Mouse (Mus musculus): ENCODE data around the gene Ciao2a.

Ciao2a gene

GRCm38 (mm10) chr9:66126456-66127192 is at the start of gene Ciao2a, which contains the start of gene Snx1:
Ciao2a (plus strand) TSS chr9:66126611.
Snx1 (minus strand) TSS chr9:66126587.
- DNase-seq (ENCODE audit: low spot score in 2 of 2), result peak; percentile 94 to 96

- DNase-seq (ENCODE audit: low spot score in 2 of 2), result no peak
Observed at GRCm38 (mm10) chr9:66078072-66078471, 48.3 kb upstream of the Ciao2a start.

GRCm38 (mm10) chr9:66078493-66078892 is 47.9 kb upstream of the Ciao2a start:
- DNase-seq (ENCODE audit: low spot score in 2 of 2), result no peak

DNA sequence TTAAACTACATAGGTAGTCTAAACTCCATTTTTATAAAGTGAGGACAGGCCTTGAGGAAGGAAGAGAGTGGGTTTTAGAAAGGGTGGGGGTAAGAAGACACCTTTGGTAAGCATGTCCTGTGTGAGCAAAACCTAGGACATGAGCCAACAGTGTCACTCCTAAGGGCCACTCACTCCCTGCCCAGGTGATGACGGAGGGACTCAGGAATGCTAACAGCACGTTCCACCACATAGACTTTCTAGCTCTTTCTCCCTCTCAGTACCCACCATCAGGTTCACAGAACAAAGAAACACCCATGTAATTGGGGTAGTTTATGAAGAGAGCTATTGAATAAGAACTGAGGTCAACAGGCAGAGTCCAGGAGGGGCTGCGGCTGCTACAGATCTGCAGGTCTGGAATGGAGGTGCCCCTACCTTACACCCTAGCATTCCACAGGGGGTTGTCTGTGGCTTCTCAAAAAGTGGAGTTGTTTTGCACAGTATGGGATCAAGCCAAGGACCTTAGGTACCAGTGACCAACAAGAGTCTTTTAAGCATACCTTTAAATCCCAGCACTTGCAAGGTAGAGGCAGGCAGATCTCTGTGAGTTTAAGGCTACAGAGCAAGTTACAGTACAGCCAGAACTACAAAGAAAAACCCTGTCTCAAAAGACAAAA is 45.5 kb upstream of the Ciao2a start:
- DNase-seq (ENCODE audit: low spot score in 2 of 2), result no peak

- DNase-seq (ENCODE audit: low spot score in 2 of 2), result no peak
Observed at GRCm38 (mm10) chr9:66081999-66082398, 44.4 kb upstream of the Ciao2a start.

GRCm38 (mm10) chr9:66084171-66084570 is 42.2 kb upstream of the Ciao2a start:
- DNase-seq (ENCODE audit: low spot score in 2 of 2), result no peak

DNA sequence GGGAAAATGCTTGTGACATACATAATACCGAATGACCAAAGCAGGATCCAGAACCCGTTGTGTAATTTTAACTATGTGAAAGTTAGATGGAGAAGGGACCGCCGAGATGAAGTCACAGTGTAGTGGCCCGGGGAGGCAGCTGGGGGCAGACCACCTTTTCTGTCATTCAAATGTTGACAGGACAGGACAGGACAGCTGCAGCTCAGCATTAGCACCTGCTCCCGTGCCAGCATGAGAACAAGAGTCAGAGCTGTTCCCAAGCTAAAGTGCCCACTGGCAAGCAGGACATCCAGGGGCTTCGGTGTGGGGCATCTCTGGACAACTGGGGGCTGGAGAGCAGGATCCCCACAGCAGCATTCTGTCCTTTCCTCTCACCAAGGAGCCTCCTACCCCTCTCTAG is 39.3 kb upstream of the Ciao2a start:
- DNase-seq (ENCODE audit: low spot score in 2 of 2), result no peak

DNA sequence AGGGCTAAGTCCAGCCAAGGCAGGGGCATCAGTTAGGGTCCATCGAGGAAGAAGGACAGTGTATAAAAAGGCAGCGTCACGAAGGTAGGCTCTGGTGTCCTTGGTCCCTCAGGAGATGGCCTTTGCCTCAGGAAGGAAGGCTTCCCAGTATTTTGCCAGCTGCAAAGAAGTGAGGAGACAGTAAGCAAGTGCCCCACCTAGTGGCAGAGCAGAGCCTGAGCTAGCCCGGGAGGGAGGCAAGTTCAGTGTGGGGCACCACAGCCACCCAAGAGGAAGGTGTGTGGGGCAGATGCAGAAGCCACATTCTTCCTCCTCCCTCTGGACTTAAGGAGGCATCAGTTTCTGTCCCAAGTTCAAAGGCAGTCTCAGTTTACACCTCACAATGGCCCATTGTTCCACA is 38.0 kb upstream of the Ciao2a start:
- peak; percentile 51 to 52 for DNase-seq (ENCODE audit: low spot score in 2 of 2)

- no peak for DNase-seq (ENCODE audit: low spot score in 2 of 2)
Observed at GRCm38 (mm10) chr9:66090593-66091244, 35.7 kb upstream of the Ciao2a start.

- DNase-seq (ENCODE audit: low spot score in 2 of 2), result no peak
Observed at GRCm38 (mm10) chr9:66091327-66092231, 34.8 kb upstream of the Ciao2a start.

DNA sequence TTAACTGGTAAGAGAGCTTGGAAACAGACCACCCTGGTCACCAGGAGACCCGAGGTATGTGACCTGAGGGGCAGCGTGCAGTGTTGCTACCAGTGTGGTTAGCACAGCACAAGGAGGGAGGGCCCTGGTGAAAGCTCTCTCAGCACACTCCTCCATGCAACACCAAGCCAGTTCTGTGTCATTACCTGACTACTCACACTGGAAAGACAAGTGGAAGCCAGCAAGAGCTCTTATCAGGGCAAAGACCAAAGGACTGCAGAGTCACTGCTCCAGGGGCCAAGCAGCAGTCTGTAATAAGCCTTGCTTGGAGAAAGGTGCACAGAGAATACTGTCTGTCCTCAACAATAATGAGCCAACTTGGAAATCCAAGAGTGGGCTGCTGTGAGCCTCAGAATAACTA is 33.7 kb upstream of the Ciao2a start:
- no peak for DNase-seq (ENCODE audit: low spot score in 2 of 2)

DNA sequence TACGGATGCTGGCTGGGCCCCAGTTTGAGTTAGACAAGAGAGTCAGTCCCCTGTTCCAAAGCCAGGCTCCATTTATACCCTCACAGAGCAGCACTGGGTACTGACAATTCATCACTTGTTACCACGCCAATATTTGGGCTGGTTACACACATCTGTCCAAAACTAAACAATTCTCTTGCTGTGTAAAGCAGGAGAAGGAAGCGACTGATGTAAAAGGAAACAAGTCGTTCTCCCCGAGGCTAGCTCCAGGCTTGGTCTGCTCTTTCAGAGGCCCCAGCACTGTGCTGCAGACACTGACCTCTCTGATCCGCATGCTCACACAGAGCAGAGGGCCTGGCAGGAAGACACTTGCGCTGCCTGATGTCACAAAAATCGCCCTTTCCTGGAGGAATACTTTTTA is 24.8 kb upstream of the Ciao2a start:
- no peak for DNase-seq (ENCODE audit: low spot score in 2 of 2)

- DNase-seq (ENCODE audit: low spot score in 2 of 2), result peak in 1 of 2 experiments; percentile 45
Observed at GRCm38 (mm10) chr9:66102668-66103067, 23.7 kb upstream of the Ciao2a start.

DNA sequence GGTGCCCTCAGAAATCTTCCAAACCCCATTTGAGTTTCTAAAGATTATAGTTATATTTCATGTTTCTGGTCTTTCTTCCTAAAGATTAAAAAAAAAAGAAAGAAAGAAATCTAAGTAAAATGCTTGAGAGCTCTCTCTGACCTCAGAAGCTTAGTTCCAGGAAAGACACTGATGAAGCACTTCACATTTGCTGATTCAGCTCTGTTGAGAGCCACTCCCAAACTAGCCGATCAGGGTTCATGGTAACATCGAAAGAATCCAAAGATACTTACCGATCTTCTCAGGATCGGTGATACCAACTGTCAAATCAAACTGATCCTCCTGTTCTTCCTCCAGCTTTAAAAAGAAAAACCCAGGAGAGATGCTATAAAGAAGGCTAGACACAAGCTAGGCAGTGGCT is 21.8 kb upstream of the Ciao2a start:
- DNase-seq (ENCODE audit: low spot score in 2 of 2), result no peak

DNA sequence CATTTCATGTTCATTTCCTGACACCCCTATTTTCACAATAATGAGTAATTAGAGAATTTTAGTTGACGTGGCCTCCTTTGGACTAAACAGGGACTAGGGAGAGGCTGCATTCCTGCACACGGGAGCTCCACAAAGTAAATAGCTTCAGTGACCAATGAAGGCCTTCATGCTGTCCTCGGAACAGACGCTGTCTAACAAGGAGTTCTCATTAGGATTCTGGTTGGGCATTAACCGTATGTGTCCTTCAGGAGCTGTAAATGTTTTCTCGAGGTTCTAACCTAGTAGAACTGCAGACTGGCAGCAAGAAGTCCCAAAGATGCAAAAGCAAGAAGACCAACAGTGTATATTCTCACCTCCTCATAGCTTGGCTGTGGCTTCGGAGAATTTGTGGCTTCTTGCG is 21.2 kb upstream of the Ciao2a start:
- no peak for DNase-seq (ENCODE audit: low spot score in 2 of 2)

- DNase-seq (ENCODE audit: low spot score in 2 of 2), result no peak
Observed at GRCm38 (mm10) chr9:66109574-66109973, 16.8 kb upstream of the Ciao2a start.

GRCm38 (mm10) chr9:66110126-66110525 is 16.3 kb upstream of the Ciao2a start:
- DNase-seq (ENCODE audit: low spot score in 2 of 2), result no peak

GRCm38 (mm10) chr9:66110611-66111379 is 15.6 kb upstream of the Ciao2a start:
- DNase-seq (ENCODE audit: low spot score in 2 of 2), result no peak

DNA sequence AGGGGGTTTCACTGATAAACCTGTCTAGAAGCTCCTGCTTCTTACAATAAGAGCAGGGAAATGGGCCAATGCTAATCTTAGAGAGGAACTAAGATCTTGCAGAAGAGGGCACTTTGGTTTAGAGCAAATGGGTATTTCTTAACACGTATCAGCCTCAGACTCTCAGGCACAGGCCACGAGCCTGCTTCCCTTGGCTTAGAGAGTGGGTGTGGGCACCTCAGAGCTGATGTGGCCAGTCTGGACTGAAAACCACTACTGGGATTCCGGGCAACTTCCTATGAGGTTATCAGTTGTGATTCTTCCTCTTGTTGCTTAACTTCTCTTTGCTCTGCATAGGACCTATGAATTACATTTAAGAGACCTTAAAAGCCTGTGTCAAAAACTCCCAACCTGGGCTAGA is 12.1 kb upstream of the Ciao2a start:
- no peak for DNase-seq (ENCODE audit: low spot score in 2 of 2)

DNA sequence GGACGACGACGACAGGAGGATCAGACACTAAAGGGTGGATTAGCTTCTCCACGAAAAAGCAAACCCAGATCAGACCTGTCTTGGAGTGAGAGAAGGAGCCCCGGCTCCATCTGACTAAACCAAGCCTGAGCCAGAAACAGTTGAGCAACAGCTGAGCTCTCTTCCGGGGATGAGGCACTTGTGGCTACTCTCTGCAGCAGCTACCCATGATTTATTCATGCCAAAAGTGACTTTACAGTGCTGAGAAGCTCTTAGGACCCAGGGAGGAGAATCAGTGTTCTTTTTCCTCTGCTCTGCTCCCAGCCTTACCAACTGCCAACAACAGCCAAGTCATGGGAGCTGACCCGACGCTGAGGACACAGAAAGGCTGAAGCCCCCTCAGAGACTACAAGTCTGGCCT is 9.5 kb upstream of the Ciao2a start:
- DNase-seq (ENCODE audit: low spot score in 2 of 2), result no peak

DNA sequence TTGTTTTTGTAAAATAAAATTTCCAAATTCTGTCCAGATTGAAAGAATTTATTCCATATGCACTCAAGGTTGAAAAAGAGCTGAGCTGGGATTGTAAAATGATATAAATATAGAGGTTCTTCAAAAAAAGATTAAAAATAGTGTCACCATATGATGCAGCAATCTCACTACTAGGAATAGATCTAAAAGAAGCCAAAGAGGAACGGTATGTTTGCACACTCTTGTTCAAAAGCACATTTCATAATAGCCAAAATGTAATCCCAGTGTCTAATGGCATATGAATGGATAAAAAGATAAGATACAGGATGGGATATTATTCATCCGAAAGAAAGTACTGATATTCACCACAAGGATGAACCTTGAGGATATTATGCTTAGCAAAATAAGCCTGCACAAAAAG is 6.9 kb upstream of the Ciao2a start:
- no peak for DNase-seq (ENCODE audit: low spot score in 2 of 2)

All from frontal cortex, postnatal 36 days (tissue).